Mouse (Mus musculus) ES-Bruce4 (cell line): ENCODE data around the gene Pdzk1ip1.

ENCODE experiments used
- CTCF ChIP-seq: IDR thresholded peaks from one replicate; pipeline ENCODE4 v1.8.1; 2011; ENCODE audit warnings: low read depth, low read length
- POLR2A ChIP-seq: IDR thresholded peaks from one replicate; pipeline ENCODE4 v1.8.1; 2011; ENCODE audit warnings: low read length; ENCODE audit not compliant: insufficient read depth

GRCm38 (mm10) chr4:115133621-115134295 is 45.2 kb downstream of the Pdzk1ip1 start, which contains the start of gene Cyp4x1:
- no peak for TF ChIP-seq POLR2A
- TF ChIP-seq CTCF: no peak
